Mouse (Mus musculus) hindbrain, embryonic 10.5 days (tissue): ENCODE results near the gene Chmp2a. TPM values are rescaled to one million over a fixed set of nuclear protein-coding genes. Genes with fewer than 3 reads are reported as not detected.

ENCODE experiments used
- DNase-seq: peaks from one replicate; pipeline ENCODE4 v3.0.0-alpha.2; 2017; ENCODE audit warnings: low spot score
- H3K27ac ChIP-seq: fragments of 300-500 bp; sonication (generic); 2 replicates; pipeline ENCODE4 v1.5.1; 2016; ENCODE audit warnings: mild to moderate bottlenecking, moderate library complexity
- H3K27me3 ChIP-seq: fragments of 300-500 bp; sonication (generic); 2 replicates; pipeline ENCODE4 v1.6.1; 2016; ENCODE audit warnings: mild to moderate bottlenecking; ENCODE audit not compliant: poor library complexity, insufficient read depth, severe bottlenecking
- H3K36me3 ChIP-seq: fragments of 300-500 bp; sonication (generic); 2 replicates; pipeline ENCODE4 v1.6.1; 2016; ENCODE audit warnings: mild to moderate bottlenecking, moderate library complexity
- H3K4me1 ChIP-seq: fragments of 300-500 bp; sonication (generic); replicated peaks from 2 replicates; pipeline ENCODE4 v1.6.1; 2016; ENCODE audit warnings: mild to moderate bottlenecking
- H3K4me3 ChIP-seq: fragments of 300-500 bp; sonication (generic); 2 replicates; pipeline ENCODE4 v1.5.1; 2016; ENCODE audit warnings: mild to moderate bottlenecking, moderate library complexity
- H3K9me3 ChIP-seq: fragments of 300-500 bp; sonication (generic); 2 replicates; pipeline ENCODE4 v1.6.1; 2016; ENCODE audit warnings: mild to moderate bottlenecking, moderate library complexity
- WGBS: fragments of 180-500 bp; shearing (Covaris S2); methylation state at CpG from one replicate; pipeline ENCODE4 v1.1.7; 2016; 5-methylcytosine and 5-hydroxymethylcytosine counted together
- polyA plus RNA-seq: library from polyadenylated mRNA; unstranded; fragments of >200 nt; fragmentation: Nextera tagmentation; extraction: Ambion mirVana; gene quantifications from 2 replicates; pipeline ENCODE4 v1.2.1, GENCODE M21; 2016

The Chmp2a gene
- polyA plus RNA-seq, 1 experiment from 2014 or later: 144 TPM

GRCm38 (mm10) chr7:13007341-13008092, 27.1 kb downstream of the Chmp2a start:
- Histone ChIP-seq H3K4me1 (peaks cover 30% of the 10 kb centered on the region), H3K27ac (no peak overlapping the region), H3K4me3 (peak overlapping the region; percentile 70), H3K27me3 (peaks cover 26% of the 10 kb centered on the region), H3K36me3 (peaks cover 37% of the 10 kb centered on the region), H3K9me3 (0 out of 2 replicates have a peak, but pooled peaks cover 3% of the 10 kb centered on the region)
- no peak for DNase-seq
- WGBS: 31% methylated on average over 57 of the region's 57 CpGs

- H3K27me3 ChIP-seq: peaks cover 26% of the 10 kb centered on the region
- 0 out of 2 replicates have a peak, but pooled peaks cover 3% of the 10 kb centered on the region for H3K9me3 ChIP-seq
- H3K27ac ChIP-seq: no peak overlapping the region
- DNase-seq: no peak
- WGBS: 86% methylated on average over 10 of the region's 10 CpGs
- peaks cover 30% of the 10 kb centered on the region for H3K4me1 ChIP-seq
- no peak overlapping the region for H3K4me3 ChIP-seq
- H3K36me3 ChIP-seq: peaks cover 37% of the 10 kb centered on the region
Measured at GRCm38 (mm10) chr7:13006531-13006930, 28.1 kb downstream of the Chmp2a start.

GRCm38 (mm10) chr7:13006011-13006410, 28.6 kb downstream of the Chmp2a start:
- Histone ChIP-seq H3K4me1 (peaks cover 30% of the 10 kb centered on the region), H3K36me3 (peaks cover 37% of the 10 kb centered on the region), H3K27me3 (peaks cover 26% of the 10 kb centered on the region), H3K4me3 (no peak overlapping the region), H3K27ac (no peak overlapping the region), H3K9me3 (0 out of 2 replicates have a peak, but pooled peaks cover 3% of the 10 kb centered on the region)
- DNase-seq: no peak
- 87% methylated on average over 17 of the region's 17 CpGs for WGBS

- no peak overlapping the region for H3K4me3 ChIP-seq
- H3K27ac ChIP-seq: no peak overlapping the region
- DNase-seq: no peak
- H3K9me3 ChIP-seq: no peaks in the 10 kb centered on the region
- peaks cover 23% of the 10 kb centered on the region for H3K27me3 ChIP-seq
- peaks cover 37% of the 10 kb centered on the region for H3K36me3 ChIP-seq
- WGBS: 76% methylated on average over 5 of the region's 5 CpGs
- H3K4me1 ChIP-seq: peaks cover 15% of the 10 kb centered on the region
Measured at GRCm38 (mm10) chr7:13003380-13003779, 31.2 kb downstream of the Chmp2a start.

DNA sequence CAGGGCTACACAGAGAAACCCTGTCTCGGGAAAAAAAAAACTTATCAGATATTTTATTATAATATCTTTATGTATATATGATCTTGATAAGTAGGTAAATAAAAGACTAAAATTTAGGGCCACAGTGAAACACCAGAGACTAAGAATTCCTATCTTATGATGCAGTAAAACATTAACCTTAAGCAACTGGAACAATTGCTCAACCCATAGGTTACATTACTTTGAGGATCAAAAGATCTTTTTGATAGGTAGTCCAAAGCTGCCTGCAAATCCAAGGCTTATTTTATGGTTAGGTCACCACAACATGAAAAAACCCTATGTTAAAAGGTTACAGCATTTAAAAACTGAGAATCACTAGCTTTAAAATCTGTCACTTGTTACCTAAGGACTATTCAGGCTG, 33.0 kb downstream of the Chmp2a start:
- H3K27ac ChIP-seq: no peak overlapping the region
- H3K27me3 ChIP-seq: peaks cover 5% of the 10 kb centered on the region
- no peak overlapping the region for H3K4me3 ChIP-seq
- 73% methylated on average over 1 of the region's 1 CpGs for WGBS
- H3K4me1 ChIP-seq: no peaks in the 10 kb centered on the region
- no peak for DNase-seq
- peaks cover 22% of the 10 kb centered on the region for H3K36me3 ChIP-seq
- no peaks in the 10 kb centered on the region for H3K9me3 ChIP-seq

DNA sequence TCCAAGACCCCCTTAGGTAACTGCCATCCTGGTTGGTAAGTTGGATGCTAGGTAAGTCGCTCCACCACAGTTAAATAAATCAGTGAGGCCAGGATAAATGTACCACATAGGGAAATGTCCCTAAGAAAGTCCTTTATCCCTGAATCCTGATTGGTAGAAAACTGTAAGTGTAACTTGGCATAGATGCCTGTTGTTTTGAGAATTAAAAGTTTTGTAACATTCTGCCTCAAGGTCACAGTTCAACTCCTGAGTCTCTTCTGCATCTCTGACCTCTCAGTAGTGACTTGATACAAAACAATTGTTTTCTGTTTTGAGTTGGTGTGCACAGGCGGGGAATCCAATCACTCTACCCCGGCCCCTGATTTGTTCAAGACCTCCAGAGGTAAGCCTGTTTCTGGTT, 35.8 kb downstream of the Chmp2a start, which contains the start of gene Trim28:
Trim28 (plus strand) TSS at position 264 of the 400 bp plus-strand sequence.
- WGBS: 78% methylated on average over 3 of the region's 3 CpGs
- no peaks in the 10 kb centered on the region for H3K9me3 ChIP-seq
- DNase-seq: no peak
- H3K4me3 ChIP-seq: no peak within 1 kb of the TSS
- 0 out of 2 replicates have a peak, but pooled peaks cover 3% of the 10 kb centered on the region for H3K36me3 ChIP-seq
- no peaks in the 10 kb centered on the region for H3K27me3 ChIP-seq
- no peak within 1 kb of the TSS for H3K27ac ChIP-seq
- H3K4me1 ChIP-seq: no peaks in the 10 kb centered on the region

- no peaks in the 10 kb centered on the region for H3K9me3 ChIP-seq
- no peaks in the 10 kb centered on the region for H3K36me3 ChIP-seq
- 83% methylated on average over 5 of the region's 5 CpGs for WGBS
- no peaks in the 10 kb centered on the region for H3K4me1 ChIP-seq
- DNase-seq: no peak
- no peak within 1 kb of the TSS for H3K27ac ChIP-seq
- no peaks in the 10 kb centered on the region for H3K27me3 ChIP-seq
- H3K4me3 ChIP-seq: no peak within 1 kb of the TSS
Measured at GRCm38 (mm10) chr7:12998053-12998452, 36.6 kb downstream of the Chmp2a start, which contains the start of gene Slc27a5. Gene Slc27a5 (minus strand): TSS chr7:12998192.

GRCm38 (mm10) chr7:12997230-12997629, 37.4 kb downstream of the Chmp2a start:
- 67% methylated on average over 5 of the region's 5 CpGs for WGBS
- DNase-seq: no peak

DNA sequence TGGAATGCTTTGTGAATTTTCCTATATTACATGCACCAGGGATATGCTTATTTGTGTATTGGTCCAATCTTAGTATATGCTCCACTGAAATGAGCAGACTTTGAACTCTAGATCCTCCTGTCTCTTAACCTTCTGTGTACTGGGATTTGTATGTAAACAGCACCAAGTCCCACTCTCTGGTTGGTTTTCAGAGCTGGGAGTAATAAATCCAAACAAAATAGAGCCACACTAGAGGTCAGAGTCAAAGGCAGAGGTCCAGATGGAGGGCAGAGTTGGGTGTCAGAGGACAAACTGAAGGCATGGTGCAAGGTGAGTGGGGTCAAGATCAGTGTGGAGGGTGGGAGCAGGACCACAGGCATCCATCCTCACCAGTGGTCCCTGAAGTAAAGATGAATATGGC, 38.7 kb downstream of the Chmp2a start:
- Histone ChIP-seq H3K4me3 (no peak overlapping the region), H3K27ac (no peak overlapping the region), H3K36me3 (no peaks in the 10 kb centered on the region), H3K4me1 (no peaks in the 10 kb centered on the region), H3K9me3 (no peaks in the 10 kb centered on the region), H3K27me3 (no peaks in the 10 kb centered on the region)
- no peak for DNase-seq

More at GRCm38 (mm10) chr7:12997230-12997629, 37.4 kb downstream of the Chmp2a start:
- no peaks in the 10 kb centered on the region for H3K9me3 ChIP-seq
- H3K4me1 ChIP-seq: no peaks in the 10 kb centered on the region
- no peak overlapping the region for H3K4me3 ChIP-seq
- H3K27me3 ChIP-seq: no peaks in the 10 kb centered on the region
- no peak overlapping the region for H3K27ac ChIP-seq
- no peaks in the 10 kb centered on the region for H3K36me3 ChIP-seq

GRCm38 (mm10) chr7:12993148-12993547, 41.5 kb downstream of the Chmp2a start:
- Histone ChIP-seq H3K4me1 (no peaks in the 10 kb centered on the region), H3K27me3 (no peaks in the 10 kb centered on the region), H3K36me3 (no peaks in the 10 kb centered on the region), H3K9me3 (no peaks in the 10 kb centered on the region), H3K4me3 (no peak overlapping the region), H3K27ac (no peak overlapping the region)
- WGBS: 89% methylated on average over 10 of the region's 10 CpGs
- DNase-seq: no peak

DNA sequence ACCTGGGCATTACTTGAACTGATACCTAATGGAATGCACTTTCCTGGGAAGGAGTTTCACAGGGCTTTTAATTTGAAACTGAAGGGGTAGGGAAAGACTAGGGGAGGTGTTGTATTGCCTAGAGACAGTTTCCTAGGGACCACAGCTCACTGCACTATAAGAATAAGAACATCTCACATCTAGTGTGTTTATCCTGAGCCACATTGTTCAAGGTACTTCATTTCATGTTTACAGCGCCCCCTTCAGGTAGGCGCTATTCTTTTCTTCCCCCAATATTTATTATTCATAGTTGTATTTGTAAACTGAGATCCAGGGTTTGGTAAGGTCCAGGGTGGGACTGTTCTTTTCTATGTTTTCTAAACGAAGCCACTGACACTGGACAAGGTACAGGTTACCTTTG, 42.4 kb downstream of the Chmp2a start:
- Histone ChIP-seq H3K27me3 (no peaks in the 10 kb centered on the region), H3K4me1 (no peaks in the 10 kb centered on the region), H3K36me3 (no peaks in the 10 kb centered on the region), H3K4me3 (no peak overlapping the region), H3K9me3 (no peaks in the 10 kb centered on the region), H3K27ac (no peak overlapping the region)
- 6% methylated on average over 3 of the region's 3 CpGs for WGBS
- DNase-seq: no peak

- H3K4me3 ChIP-seq: no peak overlapping the region
- no peaks in the 10 kb centered on the region for H3K27me3 ChIP-seq
- no peaks in the 10 kb centered on the region for H3K9me3 ChIP-seq
- 86% methylated on average over 8 of the region's 8 CpGs for WGBS
- H3K36me3 ChIP-seq: peaks cover 3% of the 10 kb centered on the region
- no peak for DNase-seq
- no peak overlapping the region for H3K27ac ChIP-seq
- H3K4me1 ChIP-seq: no peaks in the 10 kb centered on the region
Measured at GRCm38 (mm10) chr7:12987409-12988189, 47.0 kb downstream of the Chmp2a start.

GRCm38 (mm10) chr7:12986906-12987305, 47.7 kb downstream of the Chmp2a start:
- H3K4me3 ChIP-seq: no peak overlapping the region
- WGBS: 86% methylated on average over 8 of the region's 8 CpGs

More at GRCm38 (mm10) chr7:12986906-12987305, 47.7 kb downstream of the Chmp2a start:
- Histone ChIP-seq H3K27me3 (no peaks in the 10 kb centered on the region), H3K36me3 (peaks cover 10% of the 10 kb centered on the region), H3K4me1 (no peaks in the 10 kb centered on the region), H3K9me3 (no peaks in the 10 kb centered on the region), H3K27ac (no peak overlapping the region)
- no peak for DNase-seq
